ENCODE assay signal across 8 mouse cellular contexts in genomic region chr8:110721606-110722413, GRCm38 (mm10). TPM values are rescaled to one million over a fixed set of nuclear protein-coding genes. Genes with fewer than 3 reads are reported as not detected.
DNase-seq lines count a peak whose midpoint lies in the region; ATAC-seq and TF ChIP-seq lines count a peak whose summit lies in the region.

No protein-coding gene starts in this region.

- TF ChIP-seq POLR2A in embryonic fibroblast, embryonic 13.5 days (IDR thresholded peaks at IDR 0.05; ENCODE audit: low read depth, low read length): no peak

- H3K27me3 ChIP-seq in intestine, embryonic 14.5 days (replicated peaks; ENCODE audit: control insufficient read depth, insufficient read depth, low read length): no peaks in the 10 kb centered on the region

- DNase-seq in heart, adult 18-20 months: peak; percentile 48 to 68
- DNase-seq in heart, adult 8-10 months (ENCODE audit: low spot score): no peak
- DNase-seq in MN1 (ENCODE audit: low spot score): peak; percentile 76
- DNase-seq in intestine, embryonic 14.5 days (ENCODE audit: low spot score): peak; percentile 69
- DNase-seq in lung, postnatal 10 days: peak; percentile 73
- peak; percentile 63 for DNase-seq in testis, postnatal 10 days (ENCODE audit: low spot score)
- DNase-seq in left cerebral cortex, postnatal 14 days (ENCODE audit: low spot score in 2 of 2): no peak

- H3K4me2 ChIP-seq in intestine, embryonic 14.5 days (ENCODE audit: low read length): peak overlapping the region; percentile 70

- TF ChIP-seq CTCF in embryonic fibroblast, embryonic 13.5 days (IDR thresholded peaks at IDR 0.05; ENCODE audit: borderline replicate concordance, insufficient read depth, low read length): no peak

- no peaks in the 10 kb centered on the region for H3K4me1 ChIP-seq in embryonic fibroblast, embryonic 13.5 days (ENCODE audit: control insufficient read depth, insufficient read depth, low read length)
- peaks cover 67% of the 10 kb centered on the region for H3K4me1 ChIP-seq in intestine, embryonic 14.5 days (replicated peaks; ENCODE audit: control insufficient read depth, insufficient read depth, low read length)

- peak overlapping the region; percentile 81 for H3K9ac ChIP-seq in intestine, embryonic 14.5 days (ENCODE audit: low read length)

- 0 out of 2 replicates have a peak, but pooled peaks cover 8% of the 10 kb centered on the region for H3K36me3 ChIP-seq in intestine, embryonic 14.5 days (ENCODE audit: control insufficient read depth, insufficient read depth, low read length)

- H3K4me3 ChIP-seq in embryonic fibroblast, embryonic 13.5 days (ENCODE audit: insufficient read depth, low read length): peak overlapping the region; percentile 62
- H3K4me3 ChIP-seq in intestine, embryonic 14.5 days (ENCODE audit: low read depth, low read length): peak overlapping the region; percentile 70

- ATAC-seq in intestine, embryonic 14.5 days (replicated peaks; ENCODE audit: low FRiP score, low TSS enrichment, low read depth): peak; percentile 67

- intact Hi-C loops in left cerebral cortex, postnatal 14 days (cut with DNase I): no loop called here

- WGBS in intestine, embryonic 14.5 days: under 1% methylated on average over 55 of the region's 59 CpGs

- H3K9me3 ChIP-seq in intestine, embryonic 14.5 days (ENCODE audit: control insufficient read depth, low read length): no peaks in the 10 kb centered on the region

- H3K27ac ChIP-seq in embryonic fibroblast, embryonic 13.5 days (ENCODE audit: insufficient read depth, low read length): 0 out of 2 replicates have a peak overlapping the region, but pooled peaks have one; percentile 17
- H3K27ac ChIP-seq in intestine, embryonic 14.5 days (ENCODE audit: low read depth): peak overlapping the region; percentile 74; the same call in 1 of the 2 replicates

RNA-seq across cellular contexts. Expression of gene Mtss1l, which starts 0.5 kb away (rescaled TPM):
- total RNA-seq in heart, adult 18-20 months (2021): 10 to 100 TPM; 32.0 to 37.8 TPM
- total RNA-seq in heart, adult 8-10 months (2022): 10 to 100 TPM; 37.7 to 46.3 (median 39.9) TPM
- polyA plus RNA-seq in embryonic fibroblast, embryonic 13.5 days (2011; ENCODE audit: insufficient read length, low read depth, missing spikeins): 33.7 and 54.3 TPM in 2 replicates
- polyA plus RNA-seq in intestine, embryonic 14.5 days (2014; fragmentation: Nextera tagmentation; extraction: Ambion mirVana): 9.9 and 10.4 TPM in 2 replicates
- total RNA-seq in left cerebral cortex, postnatal 14 days (2021): 100 to 1,000 TPM; 184 to 221 TPM

Comparison
In these comparisons a context has a peak if more than half of its experiments do, and no peak if none do; other contexts are left out.
1. DNase-seq: peak in heart, adult 18-20 months (2 of 2), MN1 (single experiment), intestine, embryonic 14.5 days (single experiment), lung, postnatal 10 days (single experiment) and testis, postnatal 10 days (single experiment); none in heart, adult 8-10 months (single experiment) and left cerebral cortex, postnatal 14 days (0 of 2).